Mouse (Mus musculus): ENCODE measurements at regions not wholly inside any gene's neighbourhood (a gene's known extent, or its start where the extent isn't known, plus 50 kb on each side); places are given as distances from the start of the nearest gene placed in this dataset.
A peak's percentile ranks its signal among the peaks of the same experiment; 100 is the strongest.

- DNase-seq, result peak; percentile 50
Observed at GRCm38 (mm10) chr2:159032147-159032546, 237.5 kb downstream of the Dhx35 start.

GRCm38 (mm10) chr2:159039916-159040315, 245.3 kb downstream of the Dhx35 start:
- DNase-seq, result peak; percentile 61

GRCm38 (mm10) chr2:159053534-159053933, 258.9 kb downstream of the Dhx35 start:
- peak; percentile 96 for DNase-seq

GRCm38 (mm10) chr2:159053936-159054335, 259.3 kb downstream of the Dhx35 start:
- no peak for DNase-seq

GRCm38 (mm10) chr2:159054451-159054850, 259.8 kb downstream of the Dhx35 start:
- DNase-seq, result peak; percentile 96

- peak; percentile 92 for DNase-seq
Observed at GRCm38 (mm10) chr2:159055780-159056179, 261.2 kb downstream of the Dhx35 start.

- DNase-seq, result peak; percentile 91
Observed at GRCm38 (mm10) chr2:159056960-159057359, 262.4 kb downstream of the Dhx35 start.

- peak; percentile 96 for DNase-seq
Observed at GRCm38 (mm10) chr2:159057506-159057905, 262.9 kb downstream of the Dhx35 start.

- DNase-seq, result peak; percentile 85
Observed at GRCm38 (mm10) chr2:159062266-159062665, 267.7 kb downstream of the Dhx35 start.

GRCm38 (mm10) chr2:159062666-159063065, 268.1 kb downstream of the Dhx35 start:
- DNase-seq, result peak; percentile 67

GRCm38 (mm10) chr2:159064403-159064970, 269.9 kb downstream of the Dhx35 start:
- peak; percentile 78 for DNase-seq

- DNase-seq, result peak; percentile 76
Observed at GRCm38 (mm10) chr2:159067506-159067905, 272.9 kb downstream of the Dhx35 start.

GRCm38 (mm10) chr2:159068303-159069020, 273.9 kb downstream of the Dhx35 start:
- peak; percentile 55 for DNase-seq

- peak; percentile 86 for DNase-seq
Observed at GRCm38 (mm10) chr2:159069180-159069579, 274.6 kb downstream of the Dhx35 start.

GRCm38 (mm10) chr2:159072997-159073690, 278.5 kb downstream of the Dhx35 start:
- peak; percentile 66 for DNase-seq

- DNase-seq, result peak; percentile 64
Observed at GRCm38 (mm10) chr2:159079836-159080235, 285.2 kb downstream of the Dhx35 start.

GRCm38 (mm10) chr2:159080784-159081544, 286.4 kb downstream of the Dhx35 start:
- DNase-seq, result peak; percentile 70

GRCm38 (mm10) chr2:159086836-159087235, 292.2 kb downstream of the Dhx35 start:
- peak; percentile 55 for DNase-seq

GRCm38 (mm10) chr2:159088196-159088595, 293.6 kb downstream of the Dhx35 start:
- peak; percentile 33 for DNase-seq

GRCm38 (mm10) chr2:159096667-159097066, 302.1 kb downstream of the Dhx35 start:
- peak; percentile 96 for DNase-seq

- DNase-seq, result peak; percentile 83
Observed at GRCm38 (mm10) chr2:159134042-159134441, 339.4 kb downstream of the Dhx35 start.

- peak; percentile 60 for DNase-seq
Observed at GRCm38 (mm10) chr2:159138603-159139002, 344.0 kb downstream of the Dhx35 start.

- DNase-seq, result peak; percentile 65
Observed at GRCm38 (mm10) chr2:159145980-159146379, 351.4 kb downstream of the Dhx35 start.
